Mouse (Mus musculus): ENCODE measurements around the gene Leo1.

The Leo1 gene

GRCm38 (mm10) chr9:75440796-75441666 lies at the start of gene Leo1:
Leo1 (plus strand) TSS chr9:75441524.
- peak; percentile 81 for DNase-seq (ENCODE audit: low read depth, low spot score)

DNA sequence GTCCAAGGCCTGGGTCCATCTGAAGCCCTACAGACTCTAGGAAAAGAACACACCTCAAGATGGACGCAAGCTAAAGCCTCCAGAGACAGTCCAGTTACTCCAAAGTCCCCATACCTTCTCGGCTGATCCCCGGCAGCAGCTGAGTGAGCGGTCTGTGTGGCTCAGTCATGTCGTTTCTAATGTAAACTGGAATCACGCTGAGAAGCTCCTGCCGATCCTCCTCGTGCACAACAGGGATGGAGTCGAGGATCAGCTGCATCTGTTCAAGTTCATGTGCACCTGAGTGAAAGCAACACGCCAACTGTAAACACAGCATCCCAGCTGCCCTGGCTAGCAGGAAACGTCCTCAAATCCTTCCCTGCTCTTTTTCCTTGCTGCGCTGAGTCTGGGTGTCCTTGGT lies 48.1 kb upstream of the Leo1 start:
- DNase-seq (ENCODE audit: low read depth, low spot score): no peak

DNA sequence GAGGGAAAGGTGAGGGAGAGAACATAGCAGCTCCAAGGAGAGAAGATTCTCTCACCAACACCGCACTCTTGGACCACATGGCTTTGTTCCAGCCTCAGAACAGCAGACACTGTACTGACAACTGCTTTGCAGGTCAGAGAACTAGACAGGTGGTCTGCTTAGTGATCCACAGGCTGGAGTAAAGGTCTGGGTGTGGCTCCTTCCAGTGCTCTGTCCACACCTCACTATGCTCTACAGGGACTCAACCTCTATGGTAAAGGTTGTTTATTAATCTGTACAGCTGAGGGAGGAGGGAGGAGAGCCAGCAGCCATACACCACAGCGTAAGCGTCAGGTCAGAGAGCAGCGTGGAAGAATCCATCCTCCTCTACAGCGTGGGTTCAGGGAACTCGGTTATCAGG lies 45.4 kb upstream of the Leo1 start:
- no peak for DNase-seq (ENCODE audit: low read depth, low spot score)

GRCm38 (mm10) chr9:75399069-75399468 lies 42.3 kb upstream of the Leo1 start:
- no peak for DNase-seq (ENCODE audit: low read depth, low spot score)

DNA sequence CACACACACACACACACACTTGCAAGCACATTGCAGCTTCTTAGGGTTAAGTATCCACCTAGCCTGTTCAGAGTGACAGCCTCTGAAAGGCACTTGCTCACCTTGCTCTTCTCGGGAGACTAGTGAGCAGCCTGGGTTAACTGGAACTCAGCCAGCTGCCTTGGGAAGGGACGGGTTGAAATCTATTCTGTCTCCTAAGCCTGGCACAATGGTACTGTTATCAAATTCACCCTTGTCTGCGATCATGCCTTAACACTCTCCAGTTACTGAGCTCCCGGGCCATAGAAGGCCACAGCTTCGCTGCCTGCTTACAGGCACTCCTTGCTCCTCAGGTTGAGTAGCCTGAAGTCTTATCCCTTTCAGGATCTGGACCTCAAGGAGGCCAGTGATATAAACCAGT lies 40.7 kb upstream of the Leo1 start:
- no peak for DNase-seq (ENCODE audit: low read depth, low spot score)

DNA sequence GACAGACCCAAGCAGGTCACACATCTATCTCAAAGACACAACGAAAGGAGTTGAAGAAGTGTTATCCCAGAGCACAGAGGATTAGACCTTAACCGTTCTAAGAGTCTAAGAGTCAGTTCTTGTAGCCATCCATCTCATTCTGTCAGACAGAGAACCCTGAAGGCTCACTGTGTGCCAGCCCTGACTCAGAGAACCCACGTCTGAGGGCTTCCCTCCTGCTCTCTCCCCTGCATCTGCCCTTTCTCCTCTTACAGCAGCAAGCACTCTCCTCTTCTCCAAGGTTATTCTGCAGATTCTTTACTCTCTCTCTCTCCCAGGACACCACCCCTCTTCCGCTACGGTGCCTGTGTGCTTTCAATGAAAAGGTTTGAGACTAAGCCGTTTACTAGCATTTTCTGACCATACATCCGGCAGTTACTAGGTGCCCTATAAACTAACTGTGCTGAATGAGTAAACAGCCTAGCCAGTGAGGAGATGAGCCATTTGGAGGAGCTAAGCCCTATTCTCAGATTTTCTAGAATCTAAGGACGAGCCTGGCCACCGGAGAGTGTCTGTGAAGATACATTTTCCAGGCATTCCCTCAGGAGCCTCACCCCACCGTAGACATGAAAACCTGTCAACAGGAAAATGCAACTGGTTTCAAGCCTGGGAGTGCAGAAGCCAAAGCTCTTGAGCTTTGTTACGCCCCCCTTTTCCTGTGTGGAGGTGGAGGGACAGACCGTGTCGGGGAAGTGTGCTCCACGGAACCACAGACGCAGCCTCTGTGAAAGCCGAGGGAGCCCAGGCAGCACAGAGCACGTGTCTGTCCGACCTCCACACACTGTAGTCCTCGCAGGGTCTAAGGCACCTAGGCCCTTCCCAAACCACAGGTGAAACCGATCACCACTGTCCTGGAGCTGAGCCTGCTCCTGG lies 39.5 kb upstream of the Leo1 start:
- DNase-seq (ENCODE audit: low read depth, low spot score): no peak

- DNase-seq (ENCODE audit: low read depth, low spot score): no peak
These were observed 37.8 kb upstream of the Leo1 start for GRCm38 (mm10) chr9:75403520-75403919.

- DNase-seq (ENCODE audit: low read depth, low spot score): no peak
These were observed 35.2 kb upstream of the Leo1 start for GRCm38 (mm10) chr9:75406121-75406520.

- no peak for DNase-seq (ENCODE audit: low read depth, low spot score)
These were observed 33.5 kb upstream of the Leo1 start for GRCm38 (mm10) chr9:75407803-75408202.

DNA sequence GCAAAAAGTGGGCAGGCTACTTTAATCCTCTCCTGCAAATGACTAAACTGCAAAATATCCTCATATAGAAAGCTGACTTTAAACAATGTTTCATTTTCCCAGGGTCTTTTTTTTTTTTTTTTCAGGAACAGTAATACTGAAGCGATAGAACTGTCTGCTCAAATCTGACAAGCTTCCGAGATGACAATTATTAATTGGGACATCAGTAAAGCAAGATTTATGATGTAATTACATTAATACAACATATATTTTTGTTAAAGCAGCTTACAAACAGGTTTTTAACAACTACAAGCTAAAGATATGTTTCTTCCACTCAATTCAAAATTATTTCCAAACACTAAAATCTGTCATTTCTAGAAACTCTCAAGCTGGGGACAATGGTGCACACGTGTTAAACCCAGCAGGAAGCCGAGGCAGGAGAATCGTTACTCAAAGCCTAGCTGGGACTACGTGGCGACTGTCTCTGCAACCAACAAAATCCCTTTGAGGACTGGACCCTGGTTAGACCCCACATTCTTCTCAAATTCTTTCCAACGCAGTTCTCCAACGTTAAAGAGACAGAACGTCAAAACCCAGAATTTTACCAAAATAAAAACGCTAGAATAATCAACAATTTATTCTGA lies 33.0 kb upstream of the Leo1 start:
- DNase-seq (ENCODE audit: low read depth, low spot score): no peak

DNA sequence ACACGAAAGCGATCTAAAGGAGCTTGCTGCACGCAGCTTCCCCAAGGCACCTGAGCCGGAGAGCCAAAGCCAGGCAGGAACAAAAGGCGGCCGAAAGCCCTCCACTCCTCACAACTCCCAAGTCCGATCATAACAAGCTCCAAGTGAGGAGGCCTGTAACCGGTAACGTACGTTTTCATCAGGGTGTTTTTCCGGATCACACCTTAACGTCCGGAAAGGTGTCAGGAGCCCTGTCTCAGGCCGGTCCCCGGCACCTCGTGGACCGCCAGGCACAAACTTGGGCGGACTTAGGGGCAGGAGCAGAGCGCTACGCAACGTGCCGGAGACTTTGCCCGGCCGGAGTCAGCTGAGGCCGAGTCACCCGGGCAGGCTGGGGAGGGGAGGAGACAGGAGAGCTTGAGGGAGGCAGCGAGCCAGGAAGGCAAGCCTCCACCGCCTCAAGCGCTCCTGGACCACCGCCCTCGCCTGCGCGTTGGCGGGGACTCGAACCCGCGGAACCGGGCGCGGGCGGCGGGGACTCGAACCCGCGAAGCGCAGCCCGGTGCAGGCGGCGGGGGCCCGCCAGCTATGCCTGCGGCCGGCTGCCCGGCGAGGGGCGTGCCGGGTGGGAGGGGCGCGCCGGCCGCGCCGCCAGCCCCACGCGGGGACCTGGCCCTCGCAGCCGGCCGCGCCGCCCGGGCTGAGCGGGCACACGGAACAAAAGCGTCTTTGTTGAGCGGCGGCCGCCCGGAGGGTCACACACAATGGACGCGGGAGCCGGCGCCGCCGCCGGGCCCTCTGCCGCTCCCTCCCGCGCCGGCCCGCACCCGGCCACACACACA lies 32.1 kb upstream of the Leo1 start:
- peak; percentile 31 for DNase-seq (ENCODE audit: low read depth, low spot score)

DNA sequence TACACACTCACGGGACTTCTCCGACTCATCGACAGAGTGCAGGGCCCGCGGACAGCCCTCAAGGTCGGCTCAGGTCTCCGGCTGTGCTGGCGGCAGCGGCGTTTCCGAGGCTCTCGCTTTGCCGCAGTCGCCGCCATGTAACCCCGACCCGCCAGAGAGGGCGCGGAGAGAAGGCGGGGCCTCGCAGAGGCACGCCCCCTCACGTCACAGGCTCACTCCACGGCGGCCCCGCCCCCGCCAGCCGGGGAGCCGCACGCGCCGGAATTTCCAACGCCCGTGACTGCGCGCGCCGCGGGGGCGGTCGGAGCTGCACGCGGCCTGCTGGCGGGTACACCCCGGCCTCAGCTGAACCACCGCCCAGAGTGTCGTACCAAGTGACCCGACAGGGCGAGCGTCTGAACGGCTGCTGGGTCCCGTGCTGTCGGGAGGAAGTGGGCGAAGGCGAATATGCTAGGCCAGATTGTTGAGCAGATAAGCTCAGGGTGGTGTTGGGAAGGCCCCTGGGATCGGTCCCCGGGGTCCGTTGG lies 31.4 kb upstream of the Leo1 start, which contains the start of gene Mapk6:
Mapk6 (minus strand) TSS at position 154 of the 527 bp plus-strand sequence.
- DNase-seq (ENCODE audit: low read depth, low spot score): peak; percentile 92

DNA sequence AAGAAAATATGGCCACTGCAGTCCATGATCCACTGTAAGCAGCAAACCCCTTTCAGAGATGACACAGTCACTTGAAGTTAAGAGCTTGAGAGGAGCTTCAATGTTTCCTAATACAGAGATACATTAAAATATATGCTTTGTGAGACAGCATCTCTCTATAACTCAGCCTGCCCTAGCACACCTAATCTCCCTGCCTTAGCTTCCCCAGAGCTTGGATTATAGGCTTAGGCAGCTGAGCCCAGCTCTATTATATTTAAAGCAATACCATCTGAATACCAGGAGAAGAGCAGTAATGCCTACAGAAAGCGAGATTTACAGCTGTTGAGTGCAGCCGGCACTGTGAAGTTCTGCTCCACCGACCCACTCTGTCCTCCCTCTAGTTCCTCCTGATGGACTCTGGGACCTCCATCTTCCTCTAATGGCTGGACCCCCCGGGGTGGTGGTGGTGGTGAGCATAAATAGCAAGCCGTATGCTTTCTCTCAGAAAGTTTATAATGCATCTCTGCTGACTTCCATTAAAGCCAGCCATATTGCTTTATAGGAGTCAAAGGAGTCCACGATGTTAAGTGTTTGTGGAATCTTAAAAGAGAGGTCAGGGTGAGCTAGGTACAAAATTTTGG lies 30.3 kb upstream of the Leo1 start:
- DNase-seq (ENCODE audit: low read depth, low spot score): peak; percentile 40

DNA sequence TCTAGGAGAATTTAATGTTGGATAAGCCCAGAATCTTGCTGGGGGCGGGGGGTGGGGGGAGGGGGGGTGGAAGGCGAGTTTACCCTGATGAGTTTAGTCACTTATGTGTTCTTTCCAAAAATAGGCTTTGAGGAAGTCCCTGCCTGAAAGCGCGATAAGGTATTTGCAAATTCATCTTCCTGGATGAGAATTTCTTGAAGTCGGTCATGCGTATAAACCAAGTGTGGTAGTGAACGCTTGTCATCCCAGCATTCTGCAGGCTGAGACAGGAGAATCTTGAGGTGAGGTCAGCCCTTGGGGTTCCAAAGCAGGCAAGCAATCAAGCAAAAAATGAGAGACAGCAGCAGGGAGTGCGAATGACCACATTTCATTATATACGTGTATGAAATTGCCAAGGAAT lies 29.7 kb upstream of the Leo1 start:
- no peak for DNase-seq (ENCODE audit: low read depth, low spot score)

- no peak for DNase-seq (ENCODE audit: low read depth, low spot score)
These were observed 28.1 kb upstream of the Leo1 start for GRCm38 (mm10) chr9:75413206-75413605.

DNA sequence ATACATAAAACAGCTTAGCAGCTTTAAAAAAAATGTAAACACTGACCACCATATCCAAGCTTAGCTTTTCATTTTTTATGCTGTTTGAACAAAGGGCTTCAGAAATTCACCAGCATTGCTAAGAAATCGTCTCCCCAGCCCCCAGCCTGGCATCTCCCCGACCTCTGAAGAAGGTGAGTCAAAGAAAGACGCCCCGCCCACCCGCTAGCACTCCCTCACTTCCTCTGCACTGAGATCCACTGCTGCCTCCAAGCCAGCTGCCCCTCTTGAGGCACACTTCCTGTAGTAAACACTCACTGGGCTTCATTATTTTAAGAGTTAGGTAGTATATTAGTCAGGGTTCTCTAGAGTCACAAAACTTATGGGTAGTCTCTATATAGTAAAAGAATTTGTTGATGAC lies 27.1 kb upstream of the Leo1 start:
- DNase-seq (ENCODE audit: low read depth, low spot score): no peak

DNA sequence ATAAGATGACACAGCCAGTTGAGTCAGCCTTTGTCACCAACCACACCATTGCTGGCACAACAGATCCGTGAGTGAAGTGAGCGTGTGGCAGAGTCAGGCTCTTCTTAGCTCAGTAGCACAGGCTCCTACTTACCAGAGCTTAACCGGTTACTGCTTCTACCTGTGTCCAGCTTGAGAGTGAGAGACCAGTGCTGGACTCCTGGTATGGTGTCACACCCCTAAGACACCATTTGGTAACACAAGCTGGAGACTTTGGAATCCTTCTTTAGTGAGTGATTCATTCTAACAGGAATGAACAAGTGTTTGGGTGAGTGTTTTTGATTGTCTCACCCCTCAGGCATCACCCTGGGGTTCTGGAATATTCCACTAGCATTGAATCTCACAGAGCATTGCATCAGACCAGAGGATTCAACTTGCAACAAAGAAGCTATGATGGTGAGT lies 19.1 kb upstream of the Leo1 start:
- no peak for DNase-seq (ENCODE audit: low read depth, low spot score)

DNA sequence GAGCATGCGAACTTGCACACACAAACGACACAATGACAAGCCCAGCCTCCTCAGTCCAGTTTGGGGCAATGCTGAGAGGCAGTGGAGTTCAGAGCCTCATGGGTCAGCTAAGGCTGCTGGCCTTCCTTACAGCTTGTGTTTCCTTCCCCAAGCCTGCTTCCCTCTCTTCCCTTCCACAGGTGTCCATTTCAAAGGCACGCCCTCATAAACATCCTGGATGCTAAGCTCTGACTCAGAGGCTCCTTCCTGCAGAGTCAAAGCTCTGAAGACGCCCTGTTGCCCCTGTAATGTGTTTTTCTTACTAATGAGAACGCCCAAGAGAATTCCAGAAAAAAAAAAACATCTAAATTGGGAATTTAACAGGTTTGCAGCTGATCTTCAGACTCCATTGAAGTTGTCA lies 17.6 kb upstream of the Leo1 start:
- DNase-seq (ENCODE audit: low read depth, low spot score): no peak

- no peak for DNase-seq (ENCODE audit: low read depth, low spot score)
These were observed 16.8 kb upstream of the Leo1 start for GRCm38 (mm10) chr9:75424358-75425150.

Data from retina, postnatal 7 days (tissue).